Mouse (Mus musculus) layer of hippocampus, postnatal 25 days (tissue): ENCODE results near the gene Plcg2. TPM values are rescaled to one million over a fixed set of nuclear protein-coding genes. Genes with fewer than 3 reads are reported as not detected.

Source experiments
- DNase-seq, 2 experiments: peaks; one replicate each; pipeline ENCODE4 v3.0.0; 2022; ENCODE audit warnings: mixed read lengths in 2 of 2, low spot score in 1 of 2; ENCODE audit errors: extremely low spot score in 1 of 2
- total RNA-seq, 2 experiments: library from RNA; stranded (reverse); gene quantifications; 2 replicates each; pipeline ENCODE4 v1.2.3; 2021

The Plcg2 gene
- total RNA-seq, 2 experiments from 2014 or later: 3.8 to 4.0 TPM

GRCm38 (mm10) chr8:117481830-117482229 is 16.3 kb upstream of the Plcg2 start:
- no peak for DNase-seq

- no peak for DNase-seq
Measured at GRCm38 (mm10) chr8:117484731-117485130, 13.4 kb upstream of the Plcg2 start.

- no peak for DNase-seq
Measured at GRCm38 (mm10) chr8:117485316-117485715, 12.8 kb upstream of the Plcg2 start.

- DNase-seq: no peak
Measured at GRCm38 (mm10) chr8:117488246-117489005, 9.7 kb upstream of the Plcg2 start.

GRCm38 (mm10) chr8:117493543-117493942 is 4.5 kb upstream of the Plcg2 start:
- no peak for DNase-seq

GRCm38 (mm10) chr8:117494874-117495273 is 3.2 kb upstream of the Plcg2 start:
- DNase-seq: no peak

GRCm38 (mm10) chr8:117498915-117499540 is 937 bp downstream of the Plcg2 start:
- no peak for DNase-seq

- no peak for DNase-seq
Measured at GRCm38 (mm10) chr8:117500232-117500823, 2.2 kb downstream of the Plcg2 start.

GRCm38 (mm10) chr8:117501323-117501722 is 3.2 kb downstream of the Plcg2 start:
- no peak for DNase-seq

GRCm38 (mm10) chr8:117503405-117504069 is 5.4 kb downstream of the Plcg2 start:
- DNase-seq: no peak

- DNase-seq: no peak
Measured at GRCm38 (mm10) chr8:117507703-117508102, 9.6 kb downstream of the Plcg2 start.

GRCm38 (mm10) chr8:117516876-117517565 is 18.9 kb downstream of the Plcg2 start:
- DNase-seq: peak in 1 of 2 experiments; percentile 25

GRCm38 (mm10) chr8:117517861-117518260 is 19.8 kb downstream of the Plcg2 start:
- DNase-seq: no peak

- DNase-seq: no peak
Measured at GRCm38 (mm10) chr8:117518873-117519272, 20.8 kb downstream of the Plcg2 start.

GRCm38 (mm10) chr8:117526185-117526584 is 28.1 kb downstream of the Plcg2 start:
- DNase-seq: no peak

- DNase-seq: no peak
Measured at GRCm38 (mm10) chr8:117527983-117528382, 29.9 kb downstream of the Plcg2 start.

- no peak for DNase-seq
Measured at GRCm38 (mm10) chr8:117529177-117529576, 31.1 kb downstream of the Plcg2 start.

GRCm38 (mm10) chr8:117532381-117532972 is 34.4 kb downstream of the Plcg2 start:
- DNase-seq: no peak

GRCm38 (mm10) chr8:117536862-117537261 is 38.8 kb downstream of the Plcg2 start:
- no peak for DNase-seq

- no peak for DNase-seq
Measured at GRCm38 (mm10) chr8:117537751-117538150, 39.7 kb downstream of the Plcg2 start.
